Mouse (Mus musculus) testis, adult 2 months (tissue): ENCODE data around the gene Map3k12.

Experiments used
- CTCF ChIP-seq: fragments of 200-500 bp; IDR thresholded peaks from 2 replicates; pipeline ENCODE4 v1.5.1; 2012; ENCODE audit warnings: low read depth, mild to moderate bottlenecking, inconsistent platforms, low read length, moderate library complexity; ENCODE audit not compliant: control insufficient read depth, insufficient read depth, insufficient replicate concordance
- POLR2A ChIP-seq: fragments of 200-500 bp; IDR thresholded peaks from 2 replicates; pipeline ENCODE4 v1.6.1; 2012; ENCODE audit warnings: low read depth, mild to moderate bottlenecking, inconsistent platforms, low read length, moderate library complexity; ENCODE audit not compliant: control insufficient read depth

DNA sequence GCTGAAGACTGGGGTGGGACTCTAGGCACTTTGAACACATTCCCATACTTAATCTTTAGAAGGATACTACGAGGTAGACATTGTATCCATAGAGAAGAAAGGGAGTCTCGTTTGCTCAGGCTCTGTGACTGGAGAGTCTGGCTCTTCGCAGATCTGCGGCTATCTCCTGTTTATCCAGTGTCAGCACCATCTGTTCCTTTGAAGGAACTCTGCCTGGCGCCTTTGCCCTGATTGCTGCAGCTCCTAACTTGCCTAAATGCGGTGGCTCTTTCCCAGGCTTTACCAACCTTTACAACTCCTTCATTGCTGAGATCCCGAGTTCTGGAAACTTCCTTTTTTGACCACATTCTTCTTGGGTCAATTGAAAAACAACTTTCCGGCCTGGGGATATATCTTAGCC lies 67.5 kb downstream of the Map3k12 start:
- TF ChIP-seq POLR2A (no peak), CTCF (no peak)
